Mouse (Mus musculus) A20 (cell line): ENCODE results near the gene 2310057M21Rik.
A peak's percentile ranks its signal among the peaks of the same experiment; 100 is the strongest.

Source experiments
- DNase-seq: peaks from one replicate; pipeline ENCODE4 v3.0.0-alpha.2; 2011; ENCODE audit warnings: low read depth, low spot score

The 2310057M21Rik gene

GRCm38 (mm10) chr7:131322192-131322591 is 40.4 kb downstream of the 2310057M21Rik start, which contains the start of gene Cuzd1:
TSS of gene Cuzd1 (minus strand) at chr7:131322292.
- no peak for DNase-seq

- no peak for DNase-seq
Observed at GRCm38 (mm10) chr7:131318340-131318739, 44.2 kb downstream of the 2310057M21Rik start.

- no peak for DNase-seq
Observed at GRCm38 (mm10) chr7:131317587-131317986, 45.0 kb downstream of the 2310057M21Rik start.

- DNase-seq = no peak
Observed at GRCm38 (mm10) chr7:131314493-131314892, 48.1 kb downstream of the 2310057M21Rik start.

GRCm38 (mm10) chr7:131306733-131307132 is 55.8 kb downstream of the 2310057M21Rik start:
- no peak for DNase-seq

DNA sequence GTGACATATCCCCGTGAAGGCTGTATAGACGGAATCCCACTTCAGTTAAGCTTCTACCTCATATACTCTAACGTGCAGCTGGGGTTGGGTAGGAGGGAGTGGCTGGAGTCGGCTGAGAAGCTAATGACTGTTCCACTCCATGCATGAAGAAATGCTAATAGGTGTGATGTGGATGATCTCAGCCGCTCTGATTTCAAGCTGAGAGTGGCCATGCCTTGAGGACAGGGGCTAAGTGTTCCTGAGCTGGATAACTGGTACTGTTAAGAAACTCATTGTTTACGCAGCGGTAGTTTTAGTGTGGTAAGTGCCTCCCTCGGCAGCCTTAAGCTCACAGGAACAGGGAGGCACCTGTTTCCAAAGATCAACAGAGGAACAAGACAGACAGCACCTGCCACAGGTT is 59.2 kb downstream of the 2310057M21Rik start:
- DNase-seq = no peak

GRCm38 (mm10) chr7:131297151-131297550 is 65.4 kb downstream of the 2310057M21Rik start:
- peak; percentile 8 for DNase-seq
